ENCODE assay signal across 16 mouse cellular contexts in genomic region chr19:55101659-55102058, GRCm38 (mm10). TPM values are rescaled to one million over a fixed set of nuclear protein-coding genes. Genes with fewer than 3 reads are reported as not detected.
A peak's percentile ranks its signal among the peaks of the same experiment; 100 is the strongest.
DNase-seq lines count a peak whose midpoint lies in the region; ATAC-seq and TF ChIP-seq lines count a peak whose summit lies in the region.
"Had no signal": no experiment of that assay in that cellular context is flagged by ENCODE, and none has a peak within 500 bp of the region (broad histone marks: within the 10 kb centered on the region; RNA-seq: fewer than 3 reads in every experiment).

No protein-coding gene starts in this region.

- no peak for ATAC-seq in liver, embryonic 13.5 days (ENCODE audit: low read depth)
- ATAC-seq in liver, embryonic 11.5 days (replicated peaks; ENCODE audit: low FRiP score), result no peak
- ATAC-seq: activated CD4-positive, CD25-positive, alpha-beta regulatory T cell, adult 4 months had no signal

- no peak overlapping the region for H3K27ac ChIP-seq in heart, embryonic 10.5 days
- no peak overlapping the region for H3K27ac ChIP-seq in liver, embryonic 13.5 days
- H3K27ac ChIP-seq in liver, embryonic 11.5 days (ENCODE audit: low read depth, low read length), result no peak overlapping the region
- H3K27ac ChIP-seq in thymus, adult 2 months (ENCODE audit: control insufficient read depth, insufficient read depth, low read length), result no peak overlapping the region
- H3K27ac ChIP-seq: embryonic facial prominence, embryonic 15.5 days; forebrain, embryonic 12.5 days; kidney, postnatal 0 days; liver, embryonic 14.5 days had no signal

- H3K27me3 ChIP-seq in heart, embryonic 10.5 days (ENCODE audit: insufficient read depth, poor library complexity, severe bottlenecking), result no peaks in the 10 kb centered on the region
- no peaks in the 10 kb centered on the region for H3K27me3 ChIP-seq in liver, embryonic 13.5 days
- no peaks in the 10 kb centered on the region for H3K27me3 ChIP-seq in liver, embryonic 11.5 days (replicated peaks; ENCODE audit: control insufficient read depth, insufficient read depth, low read length)
- no peaks in the 10 kb centered on the region for H3K27me3 ChIP-seq in thymus, adult 2 months (ENCODE audit: control insufficient read depth, insufficient read depth, low read length)
- H3K27me3 ChIP-seq: embryonic facial prominence, embryonic 15.5 days; forebrain, embryonic 12.5 days had no signal

- DNase-seq in heart, embryonic 10.5 days (ENCODE audit: low spot score), result peak; percentile 5
- DNase-seq in heart, postnatal 10 days, result no peak
- no peak for DNase-seq in liver, embryonic 13.5 days
- no peak for DNase-seq in liver, embryonic 11.5 days (ENCODE audit: low spot score)
- peak; percentile 14 for DNase-seq in thymus, adult 2 months
- DNase-seq in thymus, adult 18-20 months, result no peak
- no peak for DNase-seq in spleen, postnatal 14 days (ENCODE audit: low spot score in 2 of 2)
- DNase-seq in adrenal gland, adult 2 months, result no peak
- DNase-seq: cerebellum, adult 18-20 months; layer of hippocampus, adult 9-11 months; retina, postnatal 1 day had no signal

- no peak overlapping the region for H3K4me3 ChIP-seq in heart, embryonic 10.5 days
- H3K4me3 ChIP-seq in liver, embryonic 13.5 days (replicated peaks), result no peak overlapping the region
- no peak overlapping the region for H3K4me3 ChIP-seq in liver, embryonic 11.5 days (ENCODE audit: low read depth, low read length)
- H3K4me3 ChIP-seq in thymus, adult 2 months (ENCODE audit: control insufficient read depth, insufficient read depth, low read length), result no peak overlapping the region
- H3K4me3 ChIP-seq: embryonic facial prominence, embryonic 15.5 days; forebrain, embryonic 12.5 days had no signal

- H3K4me1 ChIP-seq in heart, embryonic 10.5 days, result peaks cover 15% of the 10 kb centered on the region
- H3K4me1 ChIP-seq in liver, embryonic 13.5 days (replicated peaks), result peaks cover 42% of the 10 kb centered on the region
- H3K4me1 ChIP-seq in liver, embryonic 11.5 days (replicated peaks; ENCODE audit: control insufficient read depth, insufficient read depth, low read length), result peaks cover 27% of the 10 kb centered on the region
- H3K4me1 ChIP-seq in thymus, adult 2 months (replicated peaks; ENCODE audit: control insufficient read depth, insufficient read depth, low read length), result peaks cover 11% of the 10 kb centered on the region

- H3K4me2 ChIP-seq in liver, embryonic 13.5 days, result no peak overlapping the region
- no peak overlapping the region for H3K4me2 ChIP-seq in liver, embryonic 11.5 days
- H3K4me2 ChIP-seq: embryonic facial prominence, embryonic 15.5 days; forebrain, embryonic 12.5 days had no signal

- H3K9ac ChIP-seq in liver, embryonic 13.5 days, result 0 out of 2 replicates have a peak overlapping the region, but pooled peaks have one; percentile 4
- H3K9ac ChIP-seq in liver, embryonic 11.5 days (ENCODE audit: low read depth, low read length), result no peak overlapping the region
- H3K9ac ChIP-seq: embryonic facial prominence, embryonic 15.5 days; forebrain, embryonic 12.5 days; liver, embryonic 14.5 days had no signal

- WGBS in heart, embryonic 10.5 days, result 75% methylated on average over 4 of the region's 4 CpGs
- 67% methylated on average over 4 of the region's 4 CpGs for WGBS in liver, embryonic 13.5 days (ENCODE audit: insufficient replicate concordance)
- 80% methylated on average over 4 of the region's 4 CpGs for WGBS in liver, embryonic 11.5 days
- WGBS in thymus, adult 2 months, result 5% methylated on average over 4 of the region's 4 CpGs

- H3K36me3 ChIP-seq in heart, embryonic 10.5 days, result no peaks in the 10 kb centered on the region
- peaks cover under 1% of the 10 kb centered on the region for H3K36me3 ChIP-seq in liver, embryonic 13.5 days
- no peaks in the 10 kb centered on the region for H3K36me3 ChIP-seq in liver, embryonic 11.5 days (ENCODE audit: control insufficient read depth, insufficient read depth, low read length)
- no peaks in the 10 kb centered on the region for H3K36me3 ChIP-seq in thymus, adult 2 months (ENCODE audit: control insufficient read depth, insufficient read depth, low read length)
- H3K36me3 ChIP-seq: embryonic facial prominence, embryonic 15.5 days; forebrain, embryonic 12.5 days had no signal

- intact Hi-C loops in heart, postnatal 10 days (cut with DNase I), result loop anchor here (10.0 kb wide), 1 partner anchor 203 kb away; no protein-coding TSS in a partner anchor

- TF ChIP-seq POLR2A in thymus, adult 2 months (IDR thresholded peaks at IDR 0.05; ENCODE audit: control insufficient read depth, extremely low read depth, insufficient read depth, low read length, poor library complexity), result no peak

- H3K9me3 ChIP-seq in heart, embryonic 10.5 days, result no peaks in the 10 kb centered on the region
- H3K9me3 ChIP-seq in liver, embryonic 13.5 days (replicated peaks), result no peaks in the 10 kb centered on the region
- no peaks in the 10 kb centered on the region for H3K9me3 ChIP-seq in liver, embryonic 11.5 days (ENCODE audit: control insufficient read depth, low read length)
- H3K9me3 ChIP-seq: embryonic facial prominence, embryonic 15.5 days; forebrain, embryonic 12.5 days had no signal

- no peak for TF ChIP-seq CTCF in thymus, adult 2 months (IDR thresholded peaks at IDR 0.05; ENCODE audit: borderline replicate concordance, control insufficient read depth, extremely low read depth, insufficient read depth, low read length, poor library complexity)

RNA-seq across cellular contexts. Expression of gene Gpam, which starts 25.4 kb away (rescaled TPM):
- polyA plus RNA-seq in heart, embryonic 10.5 days (2016; fragmentation: Nextera tagmentation; extraction: Ambion mirVana), result 12.8 and 14.9 TPM in 2 replicates
- total RNA-seq in heart, postnatal 10 days (2021), result 100 to 1,000 TPM; 128 to 164 TPM
- 16.6 and 21.5 TPM in 2 replicates for polyA plus RNA-seq in liver, embryonic 13.5 days (2015; fragmentation: Nextera tagmentation; extraction: Ambion mirVana)
- polyA plus RNA-seq in liver, embryonic 11.5 days (2014; fragmentation: Nextera tagmentation; extraction: Ambion mirVana), result 36.3 and 42.2 TPM in 2 replicates
- 20.0 and 24.1 TPM in 2 replicates for polyA plus RNA-seq in thymus, adult 2 months (2012; rRNA removed)
- total RNA-seq in adrenal gland, adult 2 months (2021), result 100 to 1,000 TPM; 199 to 552 TPM
- 134 and 233 TPM in 2 replicates for polyA plus RNA-seq in adrenal gland, adult 2 months (2012; rRNA removed)

Comparison
In these comparisons a context has a peak if more than half of its experiments do, and no peak if none do; other contexts are left out.
1. DNase-seq: peak in heart, embryonic 10.5 days (single experiment) and thymus, adult 2 months (single experiment); none in heart, postnatal 10 days (0 of 2), liver, embryonic 13.5 days (single experiment), liver, embryonic 11.5 days (single experiment), thymus, adult 18-20 months (0 of 2), spleen, postnatal 14 days (0 of 2) and adrenal gland, adult 2 months (single experiment).